Mouse (Mus musculus): ENCODE results near the gene Plcg2. TPM values are rescaled to one million over a fixed set of nuclear protein-coding genes. Genes with fewer than 3 reads are reported as not detected.

Plcg2 gene
- polyA plus RNA-seq, 1 experiment from 2014 or later: 2.8 TPM

GRCm38 (mm10) chr8:117684504-117684903 lies 186.4 kb downstream of the Plcg2 start:
- Histone ChIP-seq H3K4me2 (ENCODE audit: low read depth, severe bottlenecking) (no peak overlapping the region; the same call in 1 of the 2 replicates), H3K4me3 (ENCODE audit: low read depth, low read length) (no peak overlapping the region), H3K9me3 (ENCODE audit: control insufficient read depth, low read length) (no peaks in the 10 kb centered on the region), H3K27ac (replicated peaks; ENCODE audit: low read depth, low read length) (no peak overlapping the region), H3K9ac (ENCODE audit: low read length) (no peak overlapping the region), H3K27me3 (ENCODE audit: control insufficient read depth, insufficient read depth, low read length) (no peaks in the 10 kb centered on the region), H3K4me1 (ENCODE audit: control insufficient read depth, insufficient read depth, low read length) (peaks cover 9% of the 10 kb centered on the region; the same call in 1 of the 2 replicates), H3K36me3 (ENCODE audit: control insufficient read depth, insufficient read depth, low read length) (no peaks in the 10 kb centered on the region)
- DNase-seq (ENCODE audit: low spot score): peak; percentile 74
- ATAC-seq (ENCODE audit: insufficient number of reproducible peaks, low FRiP score, low TSS enrichment, low read depth): peak; percentile 75
- WGBS: 12% methylated on average over 11 of the region's 11 CpGs

Small RNAs within 50 kb of the gene (microRNA-seq; reads per million reads assigned to microRNA genes)
- gene Gm27361 (not detected), gene Mir7077 (not detected), gene Mir7078 (not detected)

Other genes with a start within 250 kb of the Plcg2 start
- 14.3 and 20.1 TPM in 2 replicates for gene Cmip, start 241.2 kb upstream of the Plcg2 start, polyA plus RNA-seq (2014; fragmentation: Nextera tagmentation; extraction: Ambion mirVana)
- gene Sdr42e1, start 175.4 kb downstream of the Plcg2 start, polyA plus RNA-seq (2014; fragmentation: Nextera tagmentation; extraction: Ambion mirVana): 0.72 and 0.78 TPM in 2 replicates
- gene Hsd17b2, start 203.6 kb downstream of the Plcg2 start, polyA plus RNA-seq (2014; fragmentation: Nextera tagmentation; extraction: Ambion mirVana): not detected in 2 replicates